Mouse (Mus musculus) CD4-positive, CD25-positive, alpha-beta regulatory T cell (primary cell): ENCODE measurements around the gene Gas6. TPM values are rescaled to one million over a fixed set of nuclear protein-coding genes. Genes with fewer than 3 reads are reported as not detected.

ENCODE experiments used
- polyA plus RNA-seq: library from polyadenylated mRNA; unstranded; fragments of 100-300 nt; shearing (Covaris generic); gene quantifications from one replicate; pipeline ENCODE4 v1.2.1, GENCODE M21; 2017

Gas6 gene
- 0.07 TPM for polyA plus RNA-seq

DNA sequence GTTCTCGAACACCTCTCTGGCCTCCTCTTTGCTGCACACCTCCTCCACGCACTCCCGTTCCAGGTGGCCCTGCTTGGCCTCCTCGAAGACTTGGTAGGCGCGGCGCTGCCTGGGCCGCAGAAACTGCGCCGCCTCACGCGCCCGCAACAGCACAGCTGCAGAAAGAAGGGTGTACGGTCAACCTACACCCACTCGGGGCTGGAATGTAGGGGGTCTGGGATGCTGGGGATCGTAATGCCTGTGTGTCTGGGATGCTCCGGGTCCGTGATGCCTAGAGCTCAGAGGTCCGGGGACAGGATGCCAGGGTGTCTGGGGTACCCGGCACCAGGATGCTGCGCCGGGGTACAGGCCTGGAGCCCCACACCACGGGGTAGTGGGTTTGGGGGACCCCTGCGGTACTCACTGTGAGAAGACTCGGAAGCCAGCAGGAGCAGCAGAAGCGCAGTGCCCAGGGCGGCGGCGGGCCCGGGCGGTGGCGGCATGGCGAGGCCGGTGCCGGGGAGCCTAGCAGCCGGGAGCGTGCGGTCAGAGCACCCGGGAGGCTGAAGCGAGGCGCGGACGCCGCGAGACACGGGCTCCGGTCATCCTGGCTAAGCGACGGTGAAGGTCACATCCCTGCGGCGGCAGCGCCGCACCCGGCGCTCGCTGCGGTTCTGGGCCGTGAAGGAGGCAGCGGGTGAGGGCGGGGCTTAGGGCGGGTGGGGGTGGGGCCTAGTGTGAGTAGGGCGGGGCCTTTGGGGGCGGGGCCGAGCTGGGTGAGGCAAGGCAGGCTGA is at the start of gene Gas6:
Gene Gas6 (minus strand): TSS at position 633 of the 774 bp plus-strand sequence.

DNA sequence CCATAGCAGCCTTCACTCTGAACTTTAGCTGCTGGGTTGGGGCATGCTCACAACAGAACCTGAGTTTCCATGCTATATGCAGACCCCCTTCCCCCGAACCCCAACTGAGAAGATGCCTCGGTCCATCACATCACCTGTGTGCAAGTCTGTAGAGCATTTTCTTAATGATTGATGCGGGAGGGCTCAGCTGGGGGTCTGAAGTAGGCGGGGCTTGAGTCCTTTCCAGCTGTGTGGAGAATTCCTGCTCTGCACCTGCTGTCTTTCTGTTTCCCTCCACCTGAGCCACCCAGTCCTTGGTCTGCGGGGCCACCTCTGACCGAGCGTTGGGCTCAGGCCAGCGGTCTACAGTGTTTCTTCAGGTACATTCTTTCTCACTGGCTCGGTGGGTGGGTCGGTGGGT is 59.4 kb downstream of the Gas6 start, which contains the start of gene Tmem255b:
Gene Tmem255b (plus strand): TSS at position 301 of the 400 bp plus-strand sequence.

Other genes with a start within 250 kb of the Gas6 start
- 0.13 TPM for gene Adprhl1, start 240.3 kb downstream of the Gas6 start, polyA plus RNA-seq
- 35.7 TPM for gene Dcun1d2, start 206.4 kb downstream of the Gas6 start, polyA plus RNA-seq
- gene Tmco3, start 206.3 kb downstream of the Gas6 start, polyA plus RNA-seq = 39.6 TPM
- 81.3 TPM for gene Tfdp1, start 155.7 kb downstream of the Gas6 start, polyA plus RNA-seq
- gene Atp4b, start 97.7 kb downstream of the Gas6 start, polyA plus RNA-seq = not detected
- not detected for gene Grk1, start 89.4 kb downstream of the Gas6 start, polyA plus RNA-seq
- gene Tmem255b, start 59.3 kb downstream of the Gas6 start, polyA plus RNA-seq = not detected
- not detected for gene 1700029H14Rik, start 68.0 kb upstream of the Gas6 start, polyA plus RNA-seq
- 249 TPM for gene Rasa3, start 183.1 kb upstream of the Gas6 start, polyA plus RNA-seq
- gene Cfap97d2, start 211.4 kb upstream of the Gas6 start, polyA plus RNA-seq = not detected